Mouse (Mus musculus) G1E (cell line): Measurements from ENCODE around the gene Cacna1c. TPM values are rescaled to one million over a fixed set of nuclear protein-coding genes. Genes with fewer than 3 reads are reported as not detected.

ENCODE experiments used
- ATAC-seq: 2 replicates; pipeline ENCODE4 v1.8.0; 2016; ENCODE audit warnings: mild to moderate bottlenecking; ENCODE audit not compliant: insufficient number of reproducible peaks, poor library complexity, low FRiP score, severe bottlenecking; ENCODE audit errors: extremely low read depth
- DNase-seq: peaks from one replicate; pipeline ENCODE4 v3.0.0; 2012; ENCODE audit warnings: low spot score
- H3K27me3 ChIP-seq: 2 replicates; pipeline ENCODE4 v1.6.1; 2012; ENCODE audit warnings: mild to moderate bottlenecking, low read length, inconsistent platforms; ENCODE audit not compliant: insufficient read depth
- H3K36me3 ChIP-seq: replicated peaks from 2 replicates; pipeline ENCODE3; 2012; ENCODE audit warnings: mild to moderate bottlenecking, inconsistent platforms
- H3K4me1 ChIP-seq: 2 replicates; pipeline ENCODE4 v1.6.1; 2012; ENCODE audit warnings: low read depth, low read length, inconsistent platforms, mixed read lengths; ENCODE audit not compliant: insufficient read depth
- H3K4me3 ChIP-seq: 2 replicates; pipeline ENCODE4 v1.5.1; 2012; ENCODE audit warnings: low read depth, mild to moderate bottlenecking, inconsistent platforms, low read length, moderate library complexity, mixed read lengths
- H3K9me3 ChIP-seq: replicated peaks from 2 replicates; pipeline ENCODE4 v1.6.1; 2012; ENCODE audit warnings: inconsistent platforms
- CTCF ChIP-seq: IDR thresholded peaks from 2 replicates; pipeline ENCODE4 v1.5.1; 2012; ENCODE audit warnings: low read depth, low read length, inconsistent platforms, mixed read lengths
- GATA1 ChIP-seq: IDR thresholded peaks from 2 replicates; pipeline ENCODE4 v1.6.1; 2012; ENCODE audit warnings: borderline replicate concordance, low read length, inconsistent platforms, mixed read lengths
- GATA2 ChIP-seq: IDR thresholded peaks from 2 replicates; pipeline ENCODE4 v1.6.1; 2012; ENCODE audit warnings: low read depth, low read length, inconsistent platforms, borderline replicate concordance
- POLR2AphosphoS5 ChIP-seq: IDR thresholded peaks from 2 replicates; pipeline ENCODE4 v1.6.1; 2012; ENCODE audit warnings: low read depth, low read length, inconsistent platforms; ENCODE audit not compliant: insufficient replicate concordance
- TAL1 ChIP-seq: conservative IDR thresholded peaks from 2 replicates; pipeline ENCODE4 v1.6.1; 2012; ENCODE audit warnings: low read depth, low read length, inconsistent platforms, mixed read lengths
- polyA plus RNA-seq: library from polyadenylated mRNA; stranded (reverse); fragments of >175 nt; gene quantifications from 2 replicates; pipeline ENCODE4 v1.2.3, GENCODE M21; 2012
- total RNA-seq, 2 experiments: library from RNA; stranded (forward) in 1 of 2; stranded (reverse) in 1 of 2; fragments of 200-1000 nt in 1 of 2; fragments of >200 nt in 1 of 2; fragmentation: Nextera tagmentation in 1 of 2; gene quantifications; 2 replicates each; pipeline ENCODE4 v1.2.3; 2014 to 2017

Gene Cacna1c
- total and polyA plus RNA-seq, 3 experiments: 0.11 TPM; not detected in 2

DNA sequence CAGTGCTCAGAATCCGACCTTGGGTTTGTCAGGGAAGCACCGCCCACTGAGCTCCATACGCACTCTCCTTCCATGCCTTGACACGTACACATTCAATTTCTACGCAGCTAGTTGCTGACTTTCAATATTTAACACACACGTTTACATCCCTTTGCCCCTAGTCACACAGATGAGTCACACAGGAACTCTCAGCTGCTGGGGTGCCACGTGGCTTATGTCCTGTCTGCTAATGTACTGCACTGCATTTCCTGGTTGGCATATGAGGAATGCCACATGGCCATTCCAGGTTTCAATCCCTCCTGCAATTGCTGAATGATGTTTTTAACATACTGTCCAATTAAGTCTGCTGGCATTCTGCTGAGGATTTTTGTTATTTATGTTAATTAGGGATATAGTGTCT, 574.4 kb downstream of the Cacna1c start:
- DNase-seq (no peak), ATAC-seq (no peak)
- Histone ChIP-seq H3K9me3 (peaks cover 21% of the 10 kb centered on the region), H3K27me3 (no peaks in the 10 kb centered on the region), H3K4me3 (no peak overlapping the region), H3K4me1 (no peaks in the 10 kb centered on the region), H3K36me3 (no peaks in the 10 kb centered on the region)
- TF ChIP-seq TAL1: no peak
- TF ChIP-seq GATA2: no peak
- TF ChIP-seq POLR2AphosphoS5: no peak
- TF ChIP-seq CTCF: no peak
- TF ChIP-seq GATA1: no peak

DNA sequence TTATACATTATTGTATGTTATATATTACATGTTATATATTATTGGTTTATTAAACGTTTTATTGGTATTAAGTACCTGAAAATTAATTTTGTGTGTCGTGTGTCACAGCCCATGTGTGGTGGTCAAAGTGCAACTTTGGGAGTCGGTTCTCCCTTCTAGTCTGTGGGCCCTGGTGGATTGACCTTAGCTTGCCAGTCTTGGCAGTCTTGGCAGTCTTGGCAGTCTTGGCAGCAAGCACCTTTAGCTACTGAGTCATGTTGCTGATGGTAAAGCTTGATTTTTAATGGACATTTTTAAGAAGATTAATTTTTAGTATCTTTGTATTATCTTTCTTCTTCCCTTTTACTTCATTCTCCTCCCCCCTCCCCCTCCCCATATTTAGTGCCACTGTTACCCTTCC, 574.8 kb downstream of the Cacna1c start:
- no peak overlapping the region for H3K4me3 ChIP-seq

DNA sequence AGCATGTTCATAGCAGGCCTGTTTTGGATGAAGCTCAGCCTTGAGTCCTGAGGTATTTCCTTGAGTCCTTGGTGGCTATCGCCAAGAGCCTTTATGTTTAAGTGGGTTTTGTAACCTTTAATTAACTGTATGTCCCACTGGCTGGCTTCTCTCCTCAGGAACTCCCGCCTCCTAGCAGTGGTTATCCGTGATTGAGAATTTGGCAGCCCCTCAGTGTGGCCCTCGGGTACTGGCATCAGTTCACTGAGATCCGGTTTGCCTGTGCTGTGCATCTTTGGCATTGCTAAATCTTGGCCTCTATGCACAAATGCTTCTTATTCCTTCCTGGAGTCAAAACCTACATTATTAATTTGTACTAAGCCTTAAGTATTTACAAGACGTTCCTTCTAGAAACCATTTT, 587.3 kb downstream of the Cacna1c start:
- Histone ChIP-seq H3K27me3 (peaks cover 2% of the 10 kb centered on the region; the same call in 1 of the 2 replicates), H3K4me1 (no peaks in the 10 kb centered on the region), H3K9me3 (peaks cover 4% of the 10 kb centered on the region), H3K36me3 (no peaks in the 10 kb centered on the region), H3K4me3 (no peak overlapping the region)
- TF ChIP-seq GATA2 (no peak), CTCF (no peak), GATA1 (no peak), POLR2AphosphoS5 (no peak), TAL1 (no peak)
- no peak for ATAC-seq
- DNase-seq: no peak

More for the DNA sequence above, 574.8 kb downstream of the Cacna1c start:
- Histone ChIP-seq H3K27me3 (no peaks in the 10 kb centered on the region), H3K36me3 (no peaks in the 10 kb centered on the region), H3K9me3 (peaks cover 17% of the 10 kb centered on the region), H3K4me1 (no peaks in the 10 kb centered on the region)
- no peak for TF ChIP-seq POLR2AphosphoS5
- no peak for TF ChIP-seq GATA1
- no peak for TF ChIP-seq CTCF
- TF ChIP-seq TAL1: no peak
- no peak for TF ChIP-seq GATA2
- DNase-seq (no peak), ATAC-seq (no peak)

DNA sequence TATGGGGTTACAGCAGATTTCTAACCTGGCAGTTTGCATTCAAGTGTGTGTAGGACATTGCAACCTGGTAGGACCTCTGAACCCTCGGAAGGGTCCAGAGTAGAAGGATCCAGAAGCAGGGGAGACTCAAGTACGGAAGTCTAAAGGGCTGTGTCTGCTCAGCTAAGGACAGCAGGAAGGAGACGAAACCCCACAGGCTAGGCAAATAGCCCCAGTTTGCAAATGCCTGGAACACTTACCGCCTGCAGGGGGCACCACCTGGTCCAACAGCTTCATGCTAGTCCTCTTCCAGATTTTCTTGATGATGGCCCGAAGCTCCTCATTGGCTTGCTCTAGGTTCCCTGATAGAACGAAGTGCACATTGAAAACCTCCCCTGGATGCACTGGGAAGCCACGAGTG, 590.2 kb downstream of the Cacna1c start:
- H3K36me3 ChIP-seq: no peaks in the 10 kb centered on the region
- H3K4me3 ChIP-seq: no peak overlapping the region
- H3K9me3 ChIP-seq: peaks cover 20% of the 10 kb centered on the region
- DNase-seq (no peak), ATAC-seq (no peak)
- no peaks in the 10 kb centered on the region for H3K27me3 ChIP-seq
- no peaks in the 10 kb centered on the region for H3K4me1 ChIP-seq
- TF ChIP-seq GATA1 (no peak), GATA2 (no peak), TAL1 (no peak), CTCF (no peak), POLR2AphosphoS5 (no peak)

DNA sequence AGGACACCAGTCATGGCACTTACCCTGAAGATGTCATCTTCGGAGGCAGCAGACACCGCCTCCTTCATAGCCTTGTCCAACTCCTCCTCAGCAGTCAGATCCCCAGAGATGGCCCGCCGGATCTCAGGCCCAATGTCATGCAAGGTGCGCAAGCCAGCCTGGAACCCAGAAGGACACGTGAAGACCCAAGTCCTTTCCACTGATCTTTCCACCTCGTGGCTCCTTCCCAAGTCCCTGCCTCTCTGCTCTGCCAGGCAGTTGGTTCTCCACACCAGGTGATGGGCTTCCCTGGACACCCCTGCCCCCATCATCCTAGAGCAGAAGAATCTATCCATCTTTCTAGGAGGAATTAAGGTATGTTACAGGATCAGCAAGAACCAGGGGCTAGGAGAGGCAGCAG, 592.4 kb downstream of the Cacna1c start:
- DNase-seq (no peak), ATAC-seq (no peak)
- no peaks in the 10 kb centered on the region for H3K27me3 ChIP-seq
- H3K36me3 ChIP-seq: no peaks in the 10 kb centered on the region
- H3K4me3 ChIP-seq: no peak overlapping the region
- TF ChIP-seq POLR2AphosphoS5: no peak
- TF ChIP-seq GATA1: no peak
- TF ChIP-seq CTCF: no peak
- TF ChIP-seq TAL1: no peak
- TF ChIP-seq GATA2: no peak
- no peaks in the 10 kb centered on the region for H3K4me1 ChIP-seq
- peaks cover 23% of the 10 kb centered on the region for H3K9me3 ChIP-seq

DNA sequence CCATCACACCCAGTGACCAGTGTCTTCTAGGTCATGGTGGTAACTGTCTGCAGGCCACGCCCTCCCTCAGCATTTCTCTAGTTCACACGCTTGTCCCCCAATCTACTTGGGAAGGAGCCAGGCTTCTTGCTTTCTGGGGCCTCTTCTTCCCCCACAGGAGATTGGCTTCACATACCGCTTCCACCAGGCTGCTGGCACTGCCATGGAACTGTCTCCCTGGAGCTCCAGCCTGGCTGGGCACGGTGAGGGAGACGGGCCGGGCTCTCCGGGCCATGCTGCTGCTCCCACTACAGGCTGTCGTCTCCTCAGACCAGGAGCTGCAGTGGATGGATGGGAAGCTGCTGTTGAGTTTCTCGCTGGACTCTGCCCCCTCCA, 600.5 kb downstream of the Cacna1c start:
- DNase-seq (no peak), ATAC-seq (no peak)
- no peaks in the 10 kb centered on the region for H3K27me3 ChIP-seq
- no peak for TF ChIP-seq CTCF
- no peak for TF ChIP-seq POLR2AphosphoS5
- no peak for TF ChIP-seq GATA2
- TF ChIP-seq GATA1: no peak
- no peak for TF ChIP-seq TAL1
- no peak overlapping the region for H3K4me3 ChIP-seq
- H3K9me3 ChIP-seq: peaks cover 16% of the 10 kb centered on the region
- H3K4me1 ChIP-seq: no peaks in the 10 kb centered on the region
- H3K36me3 ChIP-seq: no peaks in the 10 kb centered on the region
